Mouse (Mus musculus) brain, embryonic 14.5 days (tissue): ENCODE results near the gene Def6.

Source experiments
- CTCF ChIP-seq: fragments of 200-500 bp; IDR thresholded peaks from 2 replicates; pipeline ENCODE4 v1.5.1; 2012; ENCODE audit warnings: inconsistent platforms, mild to moderate bottlenecking, moderate library complexity, borderline replicate concordance; ENCODE audit not compliant: insufficient read depth, insufficient read length; ENCODE audit errors: extremely low read depth
- POLR2A ChIP-seq: fragments of 200-500 bp; IDR thresholded peaks from 2 replicates; pipeline ENCODE4 v1.6.1; 2012; ENCODE audit warnings: mild to moderate bottlenecking, inconsistent platforms, borderline replicate concordance; ENCODE audit not compliant: poor library complexity, insufficient read depth, insufficient read length, severe bottlenecking; ENCODE audit errors: extremely low read depth

GRCm38 (mm10) chr17:28161310-28161881 lies 46.2 kb upstream of the Def6 start:
- TF ChIP-seq CTCF (no peak), POLR2A (no peak)
